Mouse (Mus musculus): Measurements from ENCODE around the gene Jpt1. TPM values are rescaled to one million over a fixed set of nuclear protein-coding genes. Genes with fewer than 3 reads are reported as not detected.
"Not testable (repeated sequence)": the region's sequence is repeated elsewhere in the genome, so short reads cannot be mapped to it uniquely, and the experiment has no call there.

The Jpt1 gene
- total RNA-seq, 1 experiment from 2014 or later: 122 TPM

- ATAC-seq (replicated peaks in 1 of 2; ENCODE audit: insufficient read depth in 1 of 2, low FRiP score in 2 of 2, low TSS enrichment in 1 of 2, low read depth in 1 of 2, poor library complexity in 2 of 2, severe bottlenecking in 2 of 2): peak; percentile 32 to 70; a peak in 1 of 4 replicates
Measured at GRCm38 (mm10) chr11:115483726-115484125, 30.5 kb downstream of the Jpt1 start.

GRCm38 (mm10) chr11:115483278-115483677, 30.9 kb downstream of the Jpt1 start:
- no peak for ATAC-seq (replicated peaks in 1 of 2; ENCODE audit: insufficient read depth in 1 of 2, low FRiP score in 2 of 2, low TSS enrichment in 1 of 2, low read depth in 1 of 2, poor library complexity in 2 of 2, severe bottlenecking in 2 of 2)

- ATAC-seq (replicated peaks in 1 of 2; ENCODE audit: insufficient read depth in 1 of 2, low FRiP score in 2 of 2, low TSS enrichment in 1 of 2, low read depth in 1 of 2, poor library complexity in 2 of 2, severe bottlenecking in 2 of 2): no peak
Measured at GRCm38 (mm10) chr11:115481553-115482259, 32.5 kb downstream of the Jpt1 start.

GRCm38 (mm10) chr11:115478296-115478938, 35.8 kb downstream of the Jpt1 start:
- no peak for ATAC-seq (replicated peaks in 1 of 2; ENCODE audit: insufficient read depth in 1 of 2, low FRiP score in 2 of 2, low TSS enrichment in 1 of 2, low read depth in 1 of 2, poor library complexity in 2 of 2, severe bottlenecking in 2 of 2)

- peak in 1 of 2 experiments; percentile 46; a peak in 1 of 4 replicates for ATAC-seq (replicated peaks in 1 of 2; ENCODE audit: insufficient read depth in 1 of 2, low FRiP score in 2 of 2, low TSS enrichment in 1 of 2, low read depth in 1 of 2, poor library complexity in 2 of 2, severe bottlenecking in 2 of 2)
Measured at GRCm38 (mm10) chr11:115477388-115477787, 36.8 kb downstream of the Jpt1 start.

GRCm38 (mm10) chr11:115476630-115477029, 37.6 kb downstream of the Jpt1 start:
- not testable (repeated sequence) for ATAC-seq (replicated peaks in 1 of 2; ENCODE audit: insufficient read depth in 1 of 2, low FRiP score in 2 of 2, low TSS enrichment in 1 of 2, low read depth in 1 of 2, poor library complexity in 2 of 2, severe bottlenecking in 2 of 2)

DNA sequence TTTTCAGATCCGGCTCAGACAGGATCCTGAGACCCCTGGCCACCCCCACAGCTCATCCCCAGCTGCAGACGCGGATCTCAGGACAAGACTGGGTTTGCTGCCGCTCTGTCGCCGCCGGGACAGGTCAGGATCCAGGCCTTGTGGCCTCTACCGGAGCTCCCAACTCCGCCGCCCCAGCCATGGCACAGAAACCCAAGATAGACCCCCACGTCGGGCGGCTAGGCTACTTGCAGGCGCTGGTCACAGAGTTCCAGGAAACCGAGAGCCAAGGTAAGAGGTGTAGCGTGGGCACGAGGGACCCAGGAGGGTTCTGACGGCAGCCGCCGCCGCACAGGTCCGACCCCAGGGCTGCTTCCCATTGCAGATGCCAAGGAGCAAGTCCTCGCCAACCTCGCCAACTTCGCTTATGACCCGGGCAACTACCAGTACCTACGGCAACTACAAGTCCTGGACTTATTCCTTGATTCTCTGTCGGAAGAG, 38.4 kb downstream of the Jpt1 start:
- peak in 1 of 2 experiments; percentile 0; a peak in 2 of 4 replicates for ATAC-seq (replicated peaks in 1 of 2; ENCODE audit: insufficient read depth in 1 of 2, low FRiP score in 2 of 2, low TSS enrichment in 1 of 2, low read depth in 1 of 2, poor library complexity in 2 of 2, severe bottlenecking in 2 of 2)

DNA sequence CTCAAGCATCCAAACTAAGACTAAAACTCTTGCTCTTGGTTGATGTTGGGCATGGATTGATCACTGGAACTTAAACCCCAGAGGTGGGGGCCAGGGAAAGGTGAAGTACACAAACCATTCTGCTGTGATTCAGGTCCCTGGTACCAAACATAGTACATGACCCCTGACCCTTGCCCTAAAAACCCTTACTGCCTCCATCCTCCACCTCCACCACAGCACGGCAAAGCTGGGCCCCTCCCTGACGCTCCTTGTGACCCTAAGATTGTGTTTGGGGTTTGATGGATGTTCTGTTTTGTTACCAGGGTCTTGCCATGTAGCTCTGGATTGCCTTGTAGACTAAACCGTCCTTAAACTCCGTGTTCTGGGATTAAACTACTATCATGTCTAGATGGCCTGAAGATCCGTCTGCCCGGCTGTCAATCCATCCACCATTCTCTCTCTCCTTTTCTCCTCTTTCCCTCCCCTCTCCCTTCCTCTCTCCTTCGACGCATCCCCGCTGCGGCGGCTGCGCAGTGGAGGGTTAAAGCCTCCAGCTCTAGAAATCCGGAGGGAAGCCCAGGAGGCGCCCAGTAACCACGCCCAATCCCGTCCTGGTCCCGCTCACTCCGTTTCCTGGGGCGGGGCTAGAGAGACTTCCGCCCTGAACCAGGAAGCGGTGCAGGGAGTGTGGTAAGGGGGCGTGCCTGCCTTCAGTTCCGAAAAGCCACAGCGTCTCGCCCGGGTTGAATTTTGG, 39.0 kb downstream of the Jpt1 start, which contains the start of gene Armc7:
Gene Armc7 (plus strand): TSS at position 643 of the 733 bp plus-strand sequence.
- peak; percentile 92 for ATAC-seq (replicated peaks in 1 of 2; ENCODE audit: insufficient read depth in 1 of 2, low FRiP score in 2 of 2, low TSS enrichment in 1 of 2, low read depth in 1 of 2, poor library complexity in 2 of 2, severe bottlenecking in 2 of 2)

DNA sequence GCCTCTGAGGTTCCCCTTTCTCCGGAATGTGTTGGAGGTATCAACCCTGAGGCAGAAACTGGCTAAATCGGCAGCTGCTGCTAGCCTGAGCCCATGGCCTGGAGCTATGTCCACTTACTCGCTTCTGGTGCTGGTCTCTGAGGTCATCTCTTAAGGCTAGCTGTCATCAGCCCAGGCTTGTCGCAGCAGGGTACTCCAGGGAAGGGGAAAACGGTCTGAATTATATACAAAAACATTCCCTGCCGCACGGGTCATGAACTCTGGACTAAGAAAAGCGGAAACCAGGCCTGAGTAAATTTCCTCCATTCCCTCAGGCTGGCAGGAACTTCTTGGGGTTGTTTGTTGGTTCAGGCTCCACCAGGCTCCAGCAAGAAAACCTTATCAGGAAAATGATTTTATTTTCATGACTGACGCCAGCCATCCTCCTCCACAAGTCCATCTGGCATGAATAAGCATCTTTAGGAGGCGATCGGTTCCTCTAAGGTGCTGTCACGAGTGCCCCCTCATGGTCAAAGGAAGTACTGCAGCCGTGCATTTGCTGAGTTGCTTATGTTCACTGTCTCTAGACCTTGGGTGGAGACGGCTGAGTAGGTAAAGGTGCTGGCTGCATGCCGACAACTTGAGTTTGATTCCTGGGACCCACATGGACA, 40.4 kb downstream of the Jpt1 start:
- ATAC-seq (replicated peaks in 1 of 2; ENCODE audit: insufficient read depth in 1 of 2, low FRiP score in 2 of 2, low TSS enrichment in 1 of 2, low read depth in 1 of 2, poor library complexity in 2 of 2, severe bottlenecking in 2 of 2): peak; percentile 60 to 72

- no peak for ATAC-seq (replicated peaks in 1 of 2; ENCODE audit: insufficient read depth in 1 of 2, low FRiP score in 2 of 2, low TSS enrichment in 1 of 2, low read depth in 1 of 2, poor library complexity in 2 of 2, severe bottlenecking in 2 of 2)
Measured at GRCm38 (mm10) chr11:115472183-115472582, 42.0 kb downstream of the Jpt1 start.

DNA sequence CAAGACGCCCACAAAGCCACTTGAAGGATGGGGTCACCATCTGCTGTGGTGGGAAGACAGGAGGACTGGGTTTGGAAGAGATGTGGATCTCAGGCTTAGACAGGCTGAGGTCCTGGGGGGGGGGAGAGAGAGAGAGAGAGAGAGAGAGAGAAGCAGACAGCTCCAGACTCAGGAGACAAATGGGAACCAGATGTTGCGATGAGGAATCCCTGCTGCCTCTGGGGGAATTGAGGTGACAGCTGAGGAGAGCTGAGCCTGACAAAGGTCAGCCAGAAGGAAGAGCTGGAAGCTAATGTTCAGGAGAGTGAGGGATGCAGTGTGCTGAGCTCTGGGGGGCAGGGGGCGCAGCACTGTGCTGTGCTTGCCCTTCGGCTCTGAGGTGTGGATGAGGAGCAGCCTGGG, 47.0 kb downstream of the Jpt1 start:
- no peak for ATAC-seq (replicated peaks in 1 of 2; ENCODE audit: insufficient read depth in 1 of 2, low FRiP score in 2 of 2, low TSS enrichment in 1 of 2, low read depth in 1 of 2, poor library complexity in 2 of 2, severe bottlenecking in 2 of 2)

DNA sequence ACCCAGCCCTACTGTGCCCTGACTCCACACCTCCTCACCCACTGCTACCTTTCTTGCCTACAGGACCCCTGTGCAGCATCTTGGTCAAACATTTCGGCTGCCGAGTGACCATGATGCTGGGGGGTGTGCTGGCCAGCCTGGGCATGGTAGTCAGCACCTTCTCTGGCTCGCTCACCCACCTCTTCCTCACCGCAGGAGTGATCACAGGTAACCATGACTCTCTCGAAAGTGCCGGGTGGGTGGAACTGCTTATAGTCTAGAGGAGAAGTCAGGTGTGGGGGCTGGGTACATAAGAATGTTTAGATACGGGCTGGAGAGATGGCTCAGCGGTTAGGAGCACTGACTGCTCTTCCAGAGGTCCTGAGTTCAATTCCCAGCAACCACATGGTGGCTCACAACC, 49.3 kb downstream of the Jpt1 start:
- ATAC-seq (replicated peaks in 1 of 2; ENCODE audit: insufficient read depth in 1 of 2, low FRiP score in 2 of 2, low TSS enrichment in 1 of 2, low read depth in 1 of 2, poor library complexity in 2 of 2, severe bottlenecking in 2 of 2): no peak

DNA sequence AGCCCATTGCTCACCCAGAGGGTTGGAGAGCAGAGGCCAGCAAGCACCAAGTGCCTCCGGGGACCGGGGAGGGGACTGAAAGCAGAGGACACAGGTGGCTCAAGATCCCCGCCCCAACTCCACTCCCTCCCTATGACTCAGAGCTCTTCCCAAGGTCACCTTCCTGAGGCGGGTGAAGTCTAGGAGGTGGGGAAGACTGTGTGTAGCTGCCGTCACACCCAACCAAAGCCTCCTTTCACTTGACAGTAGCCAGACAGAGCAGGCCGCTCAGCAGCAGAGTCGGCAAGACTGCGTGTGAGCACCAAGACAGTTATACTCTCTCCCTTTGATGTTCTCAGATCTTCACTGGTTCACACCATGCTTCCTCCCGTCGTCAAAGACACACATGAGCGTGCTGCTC, 50.8 kb downstream of the Jpt1 start:
- ATAC-seq (replicated peaks in 1 of 2; ENCODE audit: insufficient read depth in 1 of 2, low FRiP score in 2 of 2, low TSS enrichment in 1 of 2, low read depth in 1 of 2, poor library complexity in 2 of 2, severe bottlenecking in 2 of 2): no peak

- no peak for ATAC-seq (replicated peaks in 1 of 2; ENCODE audit: insufficient read depth in 1 of 2, low FRiP score in 2 of 2, low TSS enrichment in 1 of 2, low read depth in 1 of 2, poor library complexity in 2 of 2, severe bottlenecking in 2 of 2)
Measured at GRCm38 (mm10) chr11:115462243-115462891, 51.8 kb downstream of the Jpt1 start, which contains the start of gene Slc16a5. TSS of gene Slc16a5 (plus strand) at chr11:115462474.

- no peak for ATAC-seq (replicated peaks in 1 of 2; ENCODE audit: insufficient read depth in 1 of 2, low FRiP score in 2 of 2, low TSS enrichment in 1 of 2, low read depth in 1 of 2, poor library complexity in 2 of 2, severe bottlenecking in 2 of 2)
Measured at GRCm38 (mm10) chr11:115461846-115462242, 52.3 kb downstream of the Jpt1 start.

DNA sequence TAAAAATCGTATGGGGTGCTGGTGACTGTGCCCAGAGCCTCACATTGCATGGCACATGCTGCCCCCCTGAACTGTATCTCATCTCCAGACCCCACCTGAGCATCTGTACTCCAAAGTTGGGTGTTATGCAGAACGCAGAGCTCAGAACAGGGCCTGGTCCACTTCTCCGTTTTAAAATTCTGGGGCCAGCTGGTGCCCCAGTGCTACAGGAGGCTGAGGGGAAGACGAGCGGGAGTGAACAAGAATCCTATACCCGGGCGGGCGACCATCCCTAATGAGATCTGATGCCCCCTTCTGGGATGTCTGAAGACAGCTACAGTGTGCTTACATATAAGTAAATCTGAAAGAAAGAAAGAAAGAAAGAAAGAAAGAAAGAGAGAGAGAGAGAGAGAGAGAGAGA, 53.2 kb downstream of the Jpt1 start:
- ATAC-seq (replicated peaks in 1 of 2; ENCODE audit: insufficient read depth in 1 of 2, low FRiP score in 2 of 2, low TSS enrichment in 1 of 2, low read depth in 1 of 2, poor library complexity in 2 of 2, severe bottlenecking in 2 of 2): no peak

GRCm38 (mm10) chr11:115457405-115457804, 56.8 kb downstream of the Jpt1 start:
- ATAC-seq (replicated peaks in 1 of 2; ENCODE audit: insufficient read depth in 1 of 2, low FRiP score in 2 of 2, low TSS enrichment in 1 of 2, low read depth in 1 of 2, poor library complexity in 2 of 2, severe bottlenecking in 2 of 2): no peak

All from hematopoietic stem cell, adult 5-6 weeks (primary cell).